Mouse (Mus musculus) kidney, embryonic 14.5 days (tissue): Measurements from ENCODE around the gene Nrarp. TPM values are rescaled to one million over a fixed set of nuclear protein-coding genes. Genes with fewer than 3 reads are reported as not detected.
A peak's percentile ranks its signal among the peaks of the same experiment; 100 is the strongest.

Experiments
- ATAC-seq: fragments of 200-750 bp; cut with Nextera tagmentation; 2 replicates; pipeline ENCODE4 v1.8.0; 2017; ENCODE audit warnings: moderate number of reproducible peaks, mild to moderate bottlenecking, moderate TSS enrichment, moderate library complexity; ENCODE audit not compliant: low FRiP score, low TSS enrichment
- H3K27ac ChIP-seq: fragments of 300-500 bp; sonication (generic); 2 replicates; pipeline ENCODE4 v1.5.1; 2014; ENCODE audit warnings: low read depth, mild to moderate bottlenecking, low read length, moderate library complexity, mixed read lengths
- H3K27me3 ChIP-seq: fragments of 300-500 bp; sonication (generic); 2 replicates; pipeline ENCODE4 v1.6.1; 2014; ENCODE audit warnings: mild to moderate bottlenecking, low read length; ENCODE audit not compliant: control insufficient read depth, insufficient read depth
- H3K36me3 ChIP-seq: fragments of 300-500 bp; sonication (generic); 2 replicates; pipeline ENCODE4 v1.6.1; 2014; ENCODE audit warnings: low read length, mixed read lengths; ENCODE audit not compliant: control insufficient read depth, insufficient read depth
- H3K4me1 ChIP-seq: fragments of 300-500 bp; sonication (generic); 2 replicates; pipeline ENCODE4 v1.6.1; 2014; ENCODE audit warnings: low read length, mixed read lengths; ENCODE audit not compliant: control insufficient read depth, insufficient read depth
- H3K4me2 ChIP-seq: fragments of 300-500 bp; sonication (generic); replicated peaks from 2 replicates; pipeline ENCODE4 v1.6.1; 2014; ENCODE audit warnings: low read depth, mild to moderate bottlenecking, low read length
- H3K4me3 ChIP-seq: fragments of 300-500 bp; sonication (generic); 2 replicates; pipeline ENCODE4 v1.5.1; 2014; ENCODE audit warnings: mild to moderate bottlenecking, low read length
- H3K9ac ChIP-seq: fragments of 300-500 bp; sonication (generic); 2 replicates; pipeline ENCODE4 v1.6.1; 2014; ENCODE audit warnings: low read depth, mild to moderate bottlenecking, low read length, moderate library complexity
- H3K9me3 ChIP-seq: fragments of 300-500 bp; sonication (generic); 2 replicates; pipeline ENCODE4 v1.6.1; 2016; ENCODE audit warnings: low read length; ENCODE audit not compliant: control insufficient read depth
- WGBS: fragments of 180-500 bp; shearing (Covaris S2); extraction: QIAGEN DNeasy Blood & Tissue Kit; methylation state at CpG from one replicate; pipeline ENCODE4 v1.1.7; 2014; 5-methylcytosine and 5-hydroxymethylcytosine counted together
- polyA plus RNA-seq: library from polyadenylated mRNA; unstranded; fragments of >200 nt; fragmentation: Nextera tagmentation; extraction: Ambion mirVana; gene quantifications from 2 replicates; pipeline ENCODE4 v1.2.1, GENCODE M21; 2014

Nrarp gene
- polyA plus RNA-seq, 1 experiment from 2014 or later = 21.0 TPM

GRCm38 (mm10) chr2:25213266-25213865 is 32.8 kb downstream of the Nrarp start:
- no peak for ATAC-seq
- H3K27me3 ChIP-seq = no peaks in the 10 kb centered on the region
- WGBS = 62% methylated on average over 23 of the region's 23 CpGs

GRCm38 (mm10) chr2:25214444-25214843 is 33.9 kb downstream of the Nrarp start, which contains the start of gene Stpg3:
TSS of gene Stpg3 (minus strand) at chr2:25214637.
- H3K4me3 ChIP-seq = no peak within 1 kb of the TSS
- no peak for ATAC-seq
- H3K4me1 ChIP-seq = peaks cover 10% of the 10 kb centered on the region
- H3K9me3 ChIP-seq = no peaks in the 10 kb centered on the region
- no peaks in the 10 kb centered on the region for H3K27me3 ChIP-seq
- WGBS = 55% methylated on average over 3 of the region's 3 CpGs
- no peak within 1 kb of the TSS for H3K9ac ChIP-seq
- no peak within 1 kb of the TSS for H3K4me2 ChIP-seq
- no peaks in the 10 kb centered on the region for H3K36me3 ChIP-seq
- H3K27ac ChIP-seq = no peak within 1 kb of the TSS

More at GRCm38 (mm10) chr2:25213266-25213865, 32.8 kb downstream of the Nrarp start:
- Histone ChIP-seq H3K4me2 (no peak overlapping the region), H3K27ac (no peak overlapping the region), H3K36me3 (peaks cover 7% of the 10 kb centered on the region; the same call in 1 of the 2 replicates), H3K9ac (no peak overlapping the region), H3K4me3 (no peak overlapping the region), H3K4me1 (peaks cover 15% of the 10 kb centered on the region), H3K9me3 (no peaks in the 10 kb centered on the region)

GRCm38 (mm10) chr2:25217666-25218065 is 37.1 kb downstream of the Nrarp start:
- Histone ChIP-seq H3K27ac (no peak overlapping the region), H3K9ac (no peak overlapping the region), H3K4me2 (no peak overlapping the region), H3K4me1 (no peaks in the 10 kb centered on the region), H3K36me3 (peaks cover 8% of the 10 kb centered on the region; the same call in 1 of the 2 replicates), H3K27me3 (no peaks in the 10 kb centered on the region), H3K9me3 (no peaks in the 10 kb centered on the region), H3K4me3 (no peak overlapping the region)
- no peak for ATAC-seq
- 49% methylated on average over 2 of the region's 2 CpGs for WGBS

- H3K4me1 ChIP-seq = peaks cover 3% of the 10 kb centered on the region
- peaks cover 11% of the 10 kb centered on the region; the same call in 1 of the 2 replicates for H3K36me3 ChIP-seq
- H3K4me3 ChIP-seq = no peak within 1 kb of the TSS
- no peak within 1 kb of the TSS for H3K4me2 ChIP-seq
- no peaks in the 10 kb centered on the region for H3K27me3 ChIP-seq
- H3K9ac ChIP-seq = no peak within 1 kb of the TSS
- H3K9me3 ChIP-seq = no peaks in the 10 kb centered on the region
- no peak for ATAC-seq
- H3K27ac ChIP-seq = no peak within 1 kb of the TSS
Measured at GRCm38 (mm10) chr2:25218445-25218844, 37.9 kb downstream of the Nrarp start, which contains the start of gene Fam166a. TSS of gene Fam166a (plus strand) at chr2:25218745.

- H3K27ac ChIP-seq = no peak overlapping the region
- H3K9ac ChIP-seq = no peak overlapping the region
- ATAC-seq = no peak
- H3K9me3 ChIP-seq = no peaks in the 10 kb centered on the region
- H3K27me3 ChIP-seq = no peaks in the 10 kb centered on the region
- WGBS = 69% methylated on average over 5 of the region's 5 CpGs
- peaks cover 11% of the 10 kb centered on the region; the same call in 1 of the 2 replicates for H3K36me3 ChIP-seq
- H3K4me3 ChIP-seq = no peak overlapping the region
- peaks cover 13% of the 10 kb centered on the region for H3K4me1 ChIP-seq
- H3K4me2 ChIP-seq = no peak overlapping the region
Measured at GRCm38 (mm10) chr2:25221331-25221772, 40.8 kb downstream of the Nrarp start.

- Histone ChIP-seq H3K4me2 (peak overlapping the region; percentile 59), H3K9ac (peak overlapping the region; percentile 76), H3K4me1 (peaks cover 18% of the 10 kb centered on the region), H3K4me3 (peak overlapping the region; percentile 86), H3K27me3 (no peaks in the 10 kb centered on the region), H3K36me3 (peaks cover 11% of the 10 kb centered on the region; the same call in 1 of the 2 replicates), H3K27ac (peak overlapping the region; percentile 92), H3K9me3 (no peaks in the 10 kb centered on the region)
- WGBS = under 1% methylated on average over 50 of the region's 53 CpGs
- peak; percentile 53 for ATAC-seq
Measured at GRCm38 (mm10) chr2:25223681-25224491, 43.3 kb downstream of the Nrarp start.

- Histone ChIP-seq H3K9me3 (no peaks in the 10 kb centered on the region), H3K27ac (peak within 1 kb of the TSS; percentile 97), H3K4me2 (peak within 1 kb of the TSS; percentile 59), H3K4me3 (peak within 1 kb of the TSS; percentile 86), H3K9ac (peak within 1 kb of the TSS; percentile 76), H3K36me3 (peaks cover 11% of the 10 kb centered on the region; the same call in 1 of the 2 replicates), H3K4me1 (peaks cover 18% of the 10 kb centered on the region), H3K27me3 (no peaks in the 10 kb centered on the region)
- WGBS = 1% methylated on average over 17 of the region's 17 CpGs
- no peak for ATAC-seq
Measured at GRCm38 (mm10) chr2:25224492-25224765, 43.9 kb downstream of the Nrarp start, which contains the start of gene Tubb4b. TSS of gene Tubb4b (minus strand) at chr2:25224702.

- Histone ChIP-seq H3K9me3 (no peaks in the 10 kb centered on the region), H3K9ac (peak overlapping the region; percentile 70), H3K4me2 (peak overlapping the region; percentile 52), H3K27me3 (no peaks in the 10 kb centered on the region), H3K27ac (peak overlapping the region; percentile 97), H3K4me3 (peak overlapping the region; percentile 86), H3K36me3 (peaks cover 11% of the 10 kb centered on the region; the same call in 1 of the 2 replicates), H3K4me1 (peaks cover 18% of the 10 kb centered on the region)
- ATAC-seq = peak; percentile 97
- WGBS = 1% methylated on average over 41 of the region's 41 CpGs
Measured at GRCm38 (mm10) chr2:25224766-25225752, 44.5 kb downstream of the Nrarp start.
